Mouse (Mus musculus) bone marrow macrophage, adult 2 months (primary cell): ENCODE results near the gene Ano10.

ENCODE experiments used
- CTCF ChIP-seq: IDR thresholded peaks from 2 replicates; pipeline ENCODE4 v1.5.1; 2012; ENCODE audit warnings: low read depth, mild to moderate bottlenecking, low read length, moderate library complexity
- POLR2A ChIP-seq: IDR thresholded peaks from 2 replicates; pipeline ENCODE4 v1.6.1; 2012; ENCODE audit warnings: mild to moderate bottlenecking, low read depth, low read length, borderline replicate concordance

GRCm38 (mm10) chr9:122234741-122235140 is 59.5 kb downstream of the Ano10 start:
- TF ChIP-seq CTCF (no peak), POLR2A (no peak)
